Mouse (Mus musculus) lung, adult 2 months (tissue): Measurements from ENCODE around the gene Psmb4.

Experiments
- CTCF ChIP-seq: fragments of 200-500 bp; IDR thresholded peaks from 2 replicates; pipeline ENCODE4 v1.5.1; 2011; ENCODE audit warnings: mild to moderate bottlenecking, low read length, control low read depth; ENCODE audit not compliant: insufficient read depth
- POLR2A ChIP-seq: fragments of 200-500 bp; IDR thresholded peaks from 2 replicates; pipeline ENCODE4 v1.6.1; 2011; ENCODE audit warnings: low read depth, mild to moderate bottlenecking, control low read depth, low read length, borderline replicate concordance; ENCODE audit errors: extremely low read depth

DNA sequence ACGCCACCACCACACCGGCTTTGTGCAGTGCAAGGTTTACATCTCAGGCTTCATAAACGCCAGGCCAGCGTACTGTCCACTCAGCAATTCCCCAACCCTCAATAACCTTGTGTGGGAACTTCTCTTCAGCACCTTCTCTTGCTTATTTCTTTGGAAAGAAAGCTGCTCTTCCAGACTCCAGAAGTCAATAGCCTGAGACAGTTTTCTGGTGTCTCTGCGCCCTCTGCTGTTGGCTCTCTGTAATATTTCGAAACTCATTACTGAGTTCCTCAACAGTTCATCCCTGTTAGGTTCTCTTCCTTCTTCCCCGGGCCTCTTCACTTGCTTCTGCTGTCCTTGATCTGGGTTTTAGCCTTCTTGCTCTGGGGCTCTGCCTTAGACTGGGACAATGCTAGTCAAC lies 16.0 kb upstream of the Psmb4 start:
- TF ChIP-seq CTCF (peak; percentile 7; the same call in 1 of the 2 replicates), POLR2A (no peak)
